Mouse (Mus musculus): ENCODE measurements around the gene Trpm4.

Trpm4 gene

DNA sequence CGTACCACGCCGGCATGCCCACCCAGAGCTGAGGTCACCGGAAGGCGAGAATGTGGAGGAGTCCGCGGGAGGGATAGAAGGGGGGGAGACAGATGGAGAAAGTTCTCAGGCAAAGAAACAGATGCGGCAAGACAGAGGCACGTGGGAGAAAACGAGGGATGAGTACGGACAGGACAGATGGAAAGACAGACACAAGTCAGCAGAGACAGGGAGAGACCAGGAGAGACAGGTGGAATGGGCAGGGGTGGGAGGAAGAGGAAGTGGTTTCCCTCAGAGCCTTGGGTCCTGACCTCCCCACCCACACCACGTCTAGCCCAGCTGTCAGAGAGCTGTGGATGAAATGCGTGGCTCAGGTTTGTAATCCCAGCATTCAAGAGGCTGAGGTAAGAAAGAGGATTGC is 13.3 kb upstream of the Trpm4 start:
- CTCF ChIA-PET = interaction anchor here (0.7 kb wide), 1 partner anchor 172 kb away, joined by 3 read pairs; no protein-coding TSS in a partner anchor

DNA sequence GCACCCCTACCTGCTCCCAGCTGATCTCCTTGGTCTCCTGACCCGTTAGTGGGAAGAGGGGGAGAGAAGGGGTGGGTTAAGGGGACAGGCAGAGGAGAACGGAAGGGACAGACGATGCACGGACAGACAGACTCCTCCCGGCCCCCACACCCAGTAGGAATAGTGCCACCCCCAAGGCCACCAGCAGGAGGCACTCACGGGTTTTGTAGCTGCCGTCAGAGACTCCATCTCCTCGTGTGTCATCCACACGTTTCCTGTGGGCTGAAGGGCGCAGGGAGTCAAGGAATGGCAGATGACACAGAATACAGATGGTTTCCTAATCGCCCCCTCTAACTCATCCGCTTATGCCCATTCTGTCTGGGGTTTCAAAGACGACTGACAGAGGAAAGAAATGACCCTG is 10.0 kb upstream of the Trpm4 start:
- CTCF ChIA-PET = no interaction called here

DNA sequence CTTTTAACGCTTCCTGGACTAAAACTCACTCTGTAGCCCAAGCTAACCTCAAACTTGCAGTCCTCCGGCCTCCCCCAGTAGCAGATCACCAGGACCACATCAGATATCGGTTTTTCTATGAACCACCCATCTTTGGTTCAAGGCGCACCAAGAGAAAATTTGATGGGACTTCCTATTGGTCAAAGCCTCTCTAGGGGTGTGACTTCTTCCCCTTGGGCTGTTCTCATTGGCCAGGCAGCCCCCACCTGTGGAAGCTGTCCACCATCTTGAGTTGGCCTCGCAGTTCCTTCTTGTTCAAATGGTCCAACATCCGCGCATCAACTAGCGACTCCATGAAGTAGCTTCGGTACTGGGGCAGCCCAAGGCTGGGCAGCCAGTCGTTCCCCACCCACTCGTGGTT is 8.5 kb upstream of the Trpm4 start:
- CTCF ChIA-PET = interaction anchor here (0.7 kb wide), 1 partner anchor 152 kb away, joined by 4 read pairs; no protein-coding TSS in a partner anchor

DNA sequence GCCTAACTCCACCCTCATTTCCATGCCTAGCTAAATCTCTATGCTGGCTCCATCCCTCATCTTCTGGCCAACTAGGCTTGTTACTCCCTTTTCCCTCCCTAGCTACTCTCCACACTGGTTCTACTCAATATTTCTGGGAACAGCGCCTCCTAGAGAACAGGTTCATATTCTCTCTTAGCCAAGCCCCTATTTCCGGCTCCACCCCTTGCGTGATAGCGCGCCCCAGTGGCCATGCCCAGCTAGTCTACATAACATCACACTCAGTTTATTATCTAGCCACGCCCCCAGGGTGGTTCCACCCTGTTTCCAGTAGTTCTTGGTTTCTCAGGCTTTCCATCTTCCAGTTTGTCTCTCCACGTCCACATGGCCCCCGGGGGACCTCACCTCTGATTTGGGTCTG is 7.7 kb upstream of the Trpm4 start:
- CTCF ChIA-PET = interaction anchor here (0.6 kb wide), 1 partner anchor 166 kb away, joined by 3 read pairs; no protein-coding TSS in a partner anchor

DNA sequence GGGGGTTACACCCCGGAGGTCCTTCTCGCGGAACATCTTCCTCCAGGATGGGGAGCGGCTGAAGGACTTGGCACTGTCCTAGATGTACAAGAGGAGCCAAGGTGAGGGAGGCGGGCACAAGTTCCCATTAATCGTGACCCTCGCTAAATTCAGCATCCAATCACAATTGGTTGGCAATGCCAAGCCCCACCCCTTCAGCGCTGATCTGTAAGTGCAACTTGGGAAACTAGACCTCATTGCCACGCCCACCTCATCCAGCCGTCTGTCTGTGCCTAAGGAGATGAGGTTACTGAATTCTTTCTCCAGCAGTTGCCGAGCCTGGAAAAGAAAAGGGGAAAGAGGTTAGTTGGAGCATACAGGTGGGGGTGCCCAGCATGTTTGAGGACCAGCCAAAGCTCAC is 7.1 kb upstream of the Trpm4 start:
- CTCF ChIA-PET = interaction anchor here (0.6 kb wide), 1 partner anchor 165 kb away, joined by 3 read pairs; no protein-coding TSS in a partner anchor

DNA sequence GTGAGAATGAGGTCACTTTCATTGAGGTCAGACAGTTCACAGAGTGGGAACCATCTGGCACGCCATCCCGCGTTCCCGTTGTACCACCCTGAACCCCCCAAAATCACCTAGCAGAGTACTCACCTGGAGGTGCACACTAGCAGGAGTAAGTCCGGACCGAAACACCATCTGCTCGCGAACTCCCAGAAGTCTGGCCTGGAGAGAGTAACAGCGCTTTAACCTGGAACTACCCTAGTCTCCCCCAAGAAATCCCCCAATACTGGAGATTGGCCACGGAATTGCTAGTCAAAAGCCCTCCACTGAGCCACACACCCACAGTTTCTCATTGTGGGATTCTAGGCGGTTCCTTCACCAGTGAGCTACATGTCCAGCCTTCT is 6.5 kb upstream of the Trpm4 start:
- CTCF ChIA-PET = no interaction called here

DNA sequence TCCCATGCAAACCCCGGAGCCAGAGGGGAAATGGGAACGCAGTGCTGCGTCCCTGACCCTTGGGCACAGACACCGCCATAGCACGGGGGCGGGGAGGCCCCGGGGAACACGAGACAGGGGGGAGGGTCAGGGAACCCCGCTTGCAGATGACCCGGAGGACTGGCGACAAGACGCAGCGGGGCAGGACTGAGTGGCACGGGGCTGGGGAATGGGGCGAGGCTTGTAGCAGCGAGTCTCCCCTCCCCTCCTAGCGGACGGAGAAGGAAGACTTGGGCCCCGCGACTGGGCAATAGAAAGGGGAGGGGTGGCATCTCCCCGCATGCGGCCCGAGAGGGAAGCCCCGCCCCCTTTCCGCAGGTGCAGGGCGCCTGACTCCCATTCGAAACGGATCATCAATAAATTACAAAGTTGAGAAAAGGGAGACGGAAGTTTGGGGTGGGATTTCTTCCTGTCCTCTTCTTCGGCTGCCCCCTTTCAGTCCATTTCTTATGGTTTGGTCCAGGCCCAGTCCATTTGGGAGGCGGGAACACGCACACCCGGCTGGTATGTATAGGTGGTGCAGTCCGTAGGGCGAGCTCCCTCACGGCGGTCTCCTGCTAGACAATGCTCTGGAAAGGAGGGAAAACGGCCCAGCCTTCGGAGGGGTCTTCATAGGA is 6.0 kb upstream of the Trpm4 start:
- CTCF ChIA-PET = no interaction called here

DNA sequence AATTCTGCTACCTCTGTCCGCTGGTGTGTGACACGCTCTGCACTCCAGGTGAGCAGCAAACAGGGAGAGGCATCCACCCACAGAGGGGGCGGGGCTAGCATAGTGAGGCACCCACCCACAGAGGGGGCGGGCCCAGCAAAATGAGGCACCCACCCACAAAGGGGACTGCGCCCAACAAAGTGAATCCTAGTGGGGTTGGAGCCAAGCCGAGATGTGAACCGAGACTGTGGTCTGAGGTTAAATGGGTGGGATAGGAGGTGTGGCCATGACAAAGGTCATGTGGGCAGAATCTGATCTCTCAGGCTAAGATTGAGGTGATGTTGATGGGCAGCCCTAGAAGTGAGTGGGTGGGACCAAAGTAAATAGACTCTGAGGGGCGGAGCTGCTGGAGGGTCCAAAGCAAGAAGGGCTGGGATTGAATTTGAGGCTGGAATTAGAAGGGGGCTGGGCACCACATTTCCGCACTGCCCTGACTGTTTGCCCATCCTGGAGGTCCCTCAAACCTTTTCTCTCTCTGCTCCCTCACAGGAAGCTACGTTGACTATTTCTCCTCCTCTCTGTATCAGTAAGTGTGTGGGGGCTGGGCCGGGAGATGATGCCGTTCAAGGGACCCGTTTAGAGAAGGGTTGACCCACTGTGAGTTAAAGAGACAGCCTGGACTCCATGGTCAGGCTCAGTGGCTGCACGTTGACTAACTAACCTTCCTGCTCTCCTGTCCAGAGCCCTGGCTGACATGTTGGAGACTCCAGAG is 4.8 kb upstream of the Trpm4 start:
- CTCF ChIA-PET = interaction anchor here (0.8 kb wide), 1 partner anchor 74 kb away, joined by 4 read pairs; no protein-coding TSS in a partner anchor

DNA sequence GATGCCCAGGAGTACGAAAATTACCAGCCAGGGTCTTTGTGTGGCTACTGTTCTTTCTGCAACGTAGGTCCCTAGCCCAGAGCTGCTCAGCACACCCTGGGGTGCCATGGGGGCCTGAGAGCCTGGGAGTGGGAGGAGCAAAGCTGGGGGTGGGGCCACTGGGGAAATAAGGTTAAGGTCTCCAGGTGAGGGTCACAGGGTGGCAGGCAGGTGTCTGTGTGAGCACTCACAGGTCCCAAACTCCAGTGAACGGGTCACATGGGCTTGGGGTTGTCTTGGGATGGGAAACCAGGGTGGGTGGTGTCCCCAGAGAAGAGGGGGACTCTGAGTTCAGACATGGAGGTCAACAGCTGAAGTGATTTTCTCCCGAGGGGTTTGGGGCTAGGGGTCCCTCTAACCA is 3.9 kb upstream of the Trpm4 start:
- CTCF ChIA-PET = no interaction called here

DNA sequence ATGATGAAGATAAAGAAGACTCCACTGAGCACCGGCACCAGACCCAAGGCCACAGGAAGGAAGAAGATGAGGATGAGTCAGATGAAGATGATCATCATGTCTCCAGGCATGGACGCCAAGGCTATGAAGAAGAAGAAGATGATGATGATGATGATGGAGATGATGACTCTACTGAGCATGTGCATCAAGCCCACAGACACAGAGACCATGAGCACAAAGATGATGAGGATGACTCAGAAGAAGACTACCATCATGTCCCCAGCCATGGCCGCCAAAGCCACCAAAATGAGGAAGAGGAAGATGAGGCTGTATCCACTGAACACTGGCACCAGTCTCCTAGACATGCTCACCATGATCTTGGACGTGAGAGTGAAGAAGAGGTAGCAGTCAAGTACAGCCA is 2.7 kb upstream of the Trpm4 start:
- CTCF ChIA-PET = no interaction called here

DNA sequence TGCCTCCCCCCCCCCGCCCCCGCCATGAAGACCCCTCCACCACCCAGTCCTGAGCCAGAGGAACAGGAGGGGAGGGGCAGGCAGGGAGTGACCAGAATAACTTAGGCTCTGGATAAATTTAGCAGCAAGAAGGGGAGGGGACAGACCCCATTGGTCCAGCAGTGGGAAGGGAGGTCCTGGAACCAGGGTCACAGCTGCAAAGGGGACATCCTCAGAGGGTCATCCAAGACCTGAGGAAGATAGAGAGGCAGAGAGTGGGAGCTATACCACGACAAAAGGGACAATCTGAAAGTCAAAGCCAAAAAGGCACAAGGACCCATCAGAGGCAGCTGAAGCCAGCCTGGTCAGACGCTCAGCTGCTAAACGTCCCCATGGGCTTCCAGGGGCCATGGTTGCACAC is 1.5 kb upstream of the Trpm4 start, which contains the start of gene Hrc:
Gene Hrc, plus strand, starts transcription at position 235 of the 400 bp plus-strand sequence.
- CTCF ChIA-PET = interaction anchor here (0.7 kb wide), 2 partner anchors 14 to 423 kb away, joined by 6 to 21 read pairs; no protein-coding TSS in a partner anchor

DNA sequence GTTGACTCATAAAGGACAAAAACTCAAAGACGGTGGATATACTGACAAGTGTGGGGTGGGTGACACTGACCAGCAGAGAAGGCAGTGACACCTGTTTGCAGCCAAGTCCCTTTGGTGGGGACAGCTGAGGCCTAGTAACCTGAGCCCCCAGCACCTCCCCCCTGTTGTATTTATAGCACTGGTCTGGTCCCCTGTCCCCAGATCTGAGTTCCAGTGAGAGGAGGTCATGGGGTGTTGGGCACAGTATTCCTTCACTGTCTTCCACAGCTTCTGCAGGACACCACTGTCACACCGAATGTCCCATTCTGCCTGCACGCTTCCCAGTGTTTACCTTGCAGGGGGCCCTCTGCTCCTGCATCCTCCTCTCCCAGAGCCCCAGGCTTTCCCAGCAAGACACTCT is 1.0 kb upstream of the Trpm4 start:
- CTCF ChIA-PET = interaction anchor here (0.6 to 0.7 kb wide), 3 partner anchors 14 to 423 kb away, joined by 3 to 21 read pairs (median 6); no protein-coding TSS in a partner anchor

DNA sequence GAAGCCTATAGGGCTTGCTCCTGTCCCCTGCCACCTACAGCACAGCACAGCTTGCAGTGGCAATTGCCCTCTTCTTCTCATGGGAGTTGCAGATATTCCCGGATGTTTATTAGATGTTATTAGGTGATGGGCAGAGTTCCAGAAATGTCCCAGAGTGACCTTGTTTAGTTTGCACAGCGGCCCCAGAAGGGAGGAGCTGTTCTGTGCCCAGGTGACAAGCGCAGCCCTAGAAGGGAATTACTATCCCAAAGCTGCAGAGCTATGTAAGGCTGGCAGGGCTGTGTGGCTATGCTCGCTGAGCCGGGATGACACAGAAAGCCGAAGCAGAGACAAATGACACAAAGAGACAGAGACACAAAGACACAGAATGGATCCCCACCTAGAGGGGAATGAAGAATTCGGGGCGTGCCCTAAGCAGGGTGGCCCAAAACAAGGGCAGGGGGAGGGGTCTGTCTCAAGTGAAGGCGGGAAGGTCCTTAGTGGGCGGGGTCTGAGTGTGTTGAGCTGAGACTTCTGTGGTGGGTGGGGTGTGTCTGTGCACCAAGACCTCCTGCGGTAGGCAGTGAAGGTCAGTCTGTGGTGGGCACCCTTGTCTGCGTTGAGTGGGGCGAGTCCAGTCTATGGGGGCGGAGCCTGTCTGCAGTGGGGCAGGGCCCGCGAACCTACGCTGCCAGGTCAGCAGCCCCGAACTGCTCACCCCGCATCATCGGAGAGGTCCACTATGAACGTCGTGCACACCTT is 725 bp downstream of the Trpm4 start:
- CTCF ChIA-PET = no interaction called here

DNA sequence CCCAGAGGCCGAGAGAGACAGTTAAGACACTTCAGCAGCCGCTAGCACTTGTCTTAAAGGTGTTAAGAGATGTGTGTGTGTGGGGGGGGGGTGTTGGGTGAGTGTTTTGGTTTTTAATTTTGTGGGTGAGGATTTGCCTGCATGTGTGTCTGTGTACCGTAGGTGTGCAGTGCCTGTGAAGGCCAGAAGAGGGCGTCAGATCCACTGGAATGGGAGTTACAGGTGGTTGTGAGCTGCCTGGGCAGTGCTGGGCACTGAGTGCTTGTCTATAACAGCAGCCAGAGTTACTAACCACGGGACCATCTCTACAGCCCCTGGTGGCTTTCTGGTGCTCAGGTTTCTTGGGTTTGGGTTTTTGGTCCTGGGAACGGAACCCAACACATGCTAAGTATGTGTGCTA is 2.1 kb downstream of the Trpm4 start:
- CTCF ChIA-PET = interaction anchor here (0.7 kb wide), 1 partner anchor 179 kb away, joined by 7 read pairs; no protein-coding TSS in a partner anchor

DNA sequence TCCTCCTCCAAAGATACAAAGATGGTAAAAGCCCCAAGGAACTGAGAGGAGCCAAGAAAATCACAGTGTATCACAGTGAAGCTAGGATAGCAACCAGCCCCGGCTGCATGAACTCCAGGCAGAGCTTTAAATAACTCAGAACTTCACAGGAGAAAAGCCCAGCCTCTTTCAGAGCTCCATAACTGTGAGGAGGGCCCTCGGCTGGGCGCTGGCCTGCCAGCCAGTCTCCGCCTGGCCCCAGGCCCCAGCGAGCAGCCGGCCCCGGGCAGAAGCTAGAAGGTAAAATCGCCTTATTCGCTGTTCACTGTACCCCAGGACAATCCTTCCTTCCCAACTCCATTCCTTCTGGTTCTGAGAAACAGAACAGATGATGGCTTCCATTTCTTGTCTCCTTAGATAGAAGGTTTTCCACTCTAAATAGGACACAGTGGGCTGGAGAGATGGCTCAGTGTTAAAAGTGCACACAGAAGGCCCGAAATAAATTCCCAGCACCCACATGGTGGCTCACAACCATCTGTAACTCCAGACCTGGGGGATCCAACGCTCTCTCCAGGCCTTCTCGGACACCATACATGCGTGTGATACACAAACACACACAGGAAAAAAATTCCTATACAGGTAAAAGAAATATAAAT is 4.6 kb downstream of the Trpm4 start:
- CTCF ChIA-PET = no interaction called here

DNA sequence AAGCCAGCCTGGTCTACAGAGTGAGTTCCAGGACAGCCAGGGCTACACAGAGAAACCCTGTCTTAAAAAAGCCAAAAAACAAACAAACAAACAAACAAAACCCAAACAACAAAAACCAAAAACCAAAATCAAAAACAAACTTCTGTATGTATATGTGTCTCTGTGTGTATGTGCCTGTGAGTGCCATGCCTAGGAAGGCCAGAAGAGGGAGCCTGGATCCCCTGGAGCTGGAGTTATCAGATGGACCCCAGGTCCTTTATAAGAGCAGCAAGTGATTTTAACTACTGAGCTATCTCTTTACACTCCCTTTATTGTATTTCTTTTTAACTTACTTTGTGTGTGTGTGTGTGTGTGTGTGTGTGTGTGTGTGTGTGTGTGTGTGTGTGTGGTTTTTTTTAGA is 7.8 kb downstream of the Trpm4 start:
- CTCF ChIA-PET = interaction anchor here (0.6 kb wide), 1 partner anchor 8 kb away, joined by 3 read pairs; no protein-coding TSS in a partner anchor

DNA sequence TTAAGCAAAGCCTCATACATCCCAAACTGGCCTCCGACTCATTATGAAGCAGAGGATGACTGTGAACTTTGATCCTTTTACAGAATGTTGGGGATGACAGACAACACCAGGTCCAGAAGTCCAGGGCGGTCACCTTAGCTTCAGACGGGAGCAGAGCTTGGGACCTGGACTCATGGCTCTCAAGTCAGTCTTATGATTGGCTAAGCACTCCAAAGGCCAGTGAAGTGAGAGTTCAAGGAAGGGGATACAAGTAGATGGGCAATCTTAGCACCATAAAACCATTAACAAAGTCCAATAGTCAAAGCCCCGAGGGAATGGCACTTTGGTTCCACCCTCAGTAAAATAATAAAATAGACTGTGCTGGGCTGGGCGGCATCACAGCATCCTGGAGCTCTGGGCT is 10.5 kb downstream of the Trpm4 start:
- CTCF ChIA-PET = interaction anchor here (0.6 kb wide), 1 partner anchor 37 kb away, joined by 3 read pairs; no protein-coding TSS in a partner anchor

DNA sequence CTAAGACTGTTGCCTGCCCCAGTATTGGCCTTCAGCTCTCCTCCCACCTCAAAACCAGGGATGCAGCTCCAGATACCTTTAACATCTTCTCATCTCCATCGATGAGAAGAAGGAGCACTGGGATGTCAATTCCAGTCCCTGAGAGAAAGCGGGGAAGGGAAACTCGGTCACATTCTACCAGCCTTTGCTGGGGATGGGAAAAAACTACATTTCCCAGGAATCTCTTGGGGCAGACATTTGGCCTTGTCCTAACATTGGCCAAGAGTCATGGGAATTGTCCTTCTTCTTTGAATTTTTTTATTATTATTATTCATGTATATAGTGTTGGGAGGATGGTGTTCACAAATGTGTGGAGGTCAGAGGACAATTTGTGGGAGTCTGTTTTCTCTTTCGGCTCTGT is 11.3 kb downstream of the Trpm4 start:
- CTCF ChIA-PET = no interaction called here

DNA sequence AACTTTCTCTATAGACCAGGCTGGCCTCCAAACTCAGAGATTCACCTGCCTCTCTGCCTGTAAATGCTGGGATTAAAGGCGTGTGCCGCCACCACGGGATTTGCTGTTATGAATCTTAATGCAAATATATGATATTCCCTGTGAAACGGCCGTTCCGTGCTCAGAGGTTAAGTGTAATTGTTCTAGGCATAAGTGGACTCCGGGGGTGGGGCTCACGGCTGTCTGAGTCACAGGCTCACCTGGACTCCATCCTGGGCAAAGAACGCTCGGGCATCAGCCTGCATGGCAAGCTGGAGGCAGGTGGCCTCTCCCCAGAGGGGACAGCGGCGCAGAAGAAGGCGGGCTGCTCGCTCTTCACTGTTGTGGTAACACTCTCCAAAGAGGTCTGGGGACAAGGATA is 17.0 kb downstream of the Trpm4 start:
- CTCF ChIA-PET = interaction anchor here (0.6 kb wide), 1 partner anchor 188 kb away, joined by 8 read pairs; no protein-coding TSS in a partner anchor

DNA sequence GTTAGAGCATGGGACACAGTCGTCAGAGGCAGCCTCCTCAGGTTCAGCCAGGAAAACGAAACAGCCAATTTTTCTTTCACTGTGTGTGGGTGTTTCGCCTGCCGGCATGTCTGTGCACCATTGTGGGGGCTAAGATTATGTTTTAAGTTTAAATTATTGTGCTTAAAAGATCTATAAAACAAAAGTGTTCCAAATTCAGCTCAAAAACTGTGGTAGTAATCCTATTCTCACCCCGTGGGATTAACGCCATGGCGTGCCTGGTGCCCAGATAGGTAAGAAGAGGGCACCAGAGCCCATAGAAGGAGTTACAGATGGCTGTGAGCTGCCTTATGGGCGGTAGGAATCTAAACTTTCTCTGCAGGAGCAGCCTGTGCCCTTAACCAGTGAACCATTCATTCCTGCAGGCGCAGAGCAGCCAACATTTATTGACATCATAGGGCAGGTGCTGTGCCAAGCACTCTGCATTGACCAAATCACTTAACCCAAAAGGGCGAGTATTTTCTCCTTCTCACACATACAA is 18.3 kb downstream of the Trpm4 start:
- CTCF ChIA-PET = no interaction called here

DNA sequence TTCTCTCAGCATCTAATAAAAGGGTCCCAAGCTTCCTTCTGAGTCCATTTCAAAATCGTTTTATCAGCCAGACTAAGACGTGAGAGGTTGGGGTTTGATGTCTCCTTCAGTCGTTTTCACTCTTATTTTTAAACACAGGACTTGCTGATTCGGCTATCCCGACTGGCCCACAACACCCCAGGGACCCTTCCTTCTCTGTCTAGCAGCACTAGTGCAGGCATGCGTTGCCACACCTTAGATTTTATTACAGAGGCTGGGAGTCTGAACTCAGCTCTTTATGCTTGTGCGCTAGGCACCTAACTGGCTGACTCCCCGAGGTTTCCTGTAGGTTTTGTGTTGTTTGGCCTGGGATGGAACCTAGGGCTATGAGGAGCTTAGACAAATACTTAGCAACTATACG is 20.1 kb downstream of the Trpm4 start:
- CTCF ChIA-PET = interaction anchor here (0.7 kb wide), 1 partner anchor 92 kb away, joined by 4 read pairs; the partner anchor contains the start of gene Kcna7

All from spleen, embryonic (tissue).